ENCODE assay signal across 18 mouse cellular contexts in the genomic region with DNA sequence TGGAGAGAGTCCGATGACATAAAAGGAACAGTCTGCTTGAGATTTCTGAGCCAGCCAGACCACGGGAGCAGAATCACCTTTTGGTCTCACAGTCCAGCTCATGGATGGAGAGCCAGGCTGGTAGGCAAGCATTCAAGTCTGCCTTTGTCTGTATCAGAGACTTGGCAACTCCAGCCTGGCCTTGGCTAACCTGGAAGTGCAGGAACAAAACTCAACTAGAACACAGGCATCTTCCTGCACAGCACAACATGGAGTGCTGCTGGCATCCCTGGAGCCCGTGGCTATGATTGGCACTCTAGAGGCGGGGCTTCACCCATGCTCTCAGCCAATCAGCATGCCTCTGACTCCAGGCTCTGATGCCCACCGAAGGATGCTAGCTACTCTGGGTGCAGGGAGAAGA. TPM values are rescaled to one million over a fixed set of nuclear protein-coding genes. Genes with fewer than 3 reads are reported as not detected.
DNase-seq lines count a peak whose midpoint lies in the region; ATAC-seq and TF ChIP-seq lines count a peak whose summit lies in the region.
"Had no signal": no experiment of that assay in that cellular context is flagged by ENCODE, and none has a peak within 500 bp of the region (broad histone marks: within the 10 kb centered on the region; RNA-seq: fewer than 3 reads in every experiment).

No protein-coding gene starts in this region.

- ATAC-seq in forebrain, postnatal 0 days: peak; percentile 78
- ATAC-seq: inflammation-experienced regulatory T-cells, adult 6 months; liver, postnatal 0 days had no signal

- no peak overlapping the region for H3K27ac ChIP-seq in forebrain, postnatal 0 days (ENCODE audit: low read depth, low read length)
- H3K27ac ChIP-seq: heart, embryonic 15.5 days; limb, embryonic 13.5 days had no signal

- TF ChIP-seq POLR2A in brain, embryonic 14.5 days (IDR thresholded peaks at IDR 0.05; ENCODE audit: borderline replicate concordance, extremely low read depth, insufficient read depth, insufficient read length, poor library complexity, severe bottlenecking): no peak

- 50% methylated on average over 5 of the region's 5 CpGs for WGBS in forebrain, postnatal 0 days

- no peak overlapping the region for H3K4me3 ChIP-seq in forebrain, postnatal 0 days (ENCODE audit: low read depth, low read length)
- H3K4me3 ChIP-seq: heart, embryonic 15.5 days; limb, embryonic 13.5 days had no signal

- TF ChIP-seq CTCF in brain, embryonic 14.5 days (IDR thresholded peaks at IDR 0.05; ENCODE audit: borderline replicate concordance, extremely low read depth, insufficient read depth, insufficient read length): no peak
- no peak for TF ChIP-seq CTCF in forebrain, postnatal 0 days (IDR thresholded peaks at IDR 0.05; ENCODE audit: low read depth)

- H3K4me2 ChIP-seq in forebrain, postnatal 0 days (ENCODE audit: low read depth): no peak overlapping the region
- H3K4me2 ChIP-seq: heart, embryonic 15.5 days; limb, embryonic 13.5 days had no signal

- H3K27me3 ChIP-seq in forebrain, postnatal 0 days (ENCODE audit: insufficient read depth, low read length): no peaks in the 10 kb centered on the region
- H3K27me3 ChIP-seq: heart, embryonic 15.5 days; limb, embryonic 13.5 days had no signal

- H3K4me1 ChIP-seq in forebrain, postnatal 0 days (ENCODE audit: insufficient read depth): no peaks in the 10 kb centered on the region
- H3K4me1 ChIP-seq: heart, embryonic 15.5 days; limb, embryonic 13.5 days had no signal

- DNase-seq in cerebellum, adult 9-11 months: peak; percentile 17
- no peak for DNase-seq in cerebellum, adult 9-10 months
- peak; percentile 51 to 55 for DNase-seq in layer of hippocampus, postnatal 10 days (ENCODE audit: low spot score in 2 of 2)
- DNase-seq in layer of hippocampus, adult 8-10 months (ENCODE audit: low spot score in 2 of 2): no peak
- peak; percentile 61 for DNase-seq in brain, embryonic 14.5 days (ENCODE audit: low read depth)
- DNase-seq in forebrain, postnatal 0 days: no peak
- DNase-seq in natural killer cell, adult 2 months (ENCODE audit: low spot score in 2 of 2): no peak
- DNase-seq in thymus, postnatal 10 days (ENCODE audit: low spot score in 2 of 2): no peak
- DNase-seq: embryo, embryonic 11 days; heart, adult 11 months; liver, postnatal 0 days; lung, postnatal 4 days; spleen, adult 18-20 months; thymus, postnatal 36 days had no signal

- H3K9me3 ChIP-seq in forebrain, postnatal 0 days (ENCODE audit: low read length): no peaks in the 10 kb centered on the region
- H3K9me3 ChIP-seq: heart, embryonic 15.5 days; limb, embryonic 13.5 days had no signal

- no peak overlapping the region for H3K9ac ChIP-seq in forebrain, postnatal 0 days
- H3K9ac ChIP-seq: heart, embryonic 15.5 days; limb, embryonic 13.5 days; liver, postnatal 0 days had no signal

- H3K36me3 ChIP-seq in forebrain, postnatal 0 days (ENCODE audit: insufficient read depth): no peaks in the 10 kb centered on the region
- H3K36me3 ChIP-seq: heart, embryonic 15.5 days; limb, embryonic 13.5 days had no signal

RNA-seq across cellular contexts. Expression of a gene that starts 38.0 kb away (rescaled TPM):
- 10 to 100 TPM; 18.6 to 21.1 TPM for total RNA-seq in layer of hippocampus, postnatal 10 days (2021)
- total RNA-seq in layer of hippocampus, adult 8-10 months (2022): 10 to 100 TPM; 10.8 to 14.5 (median 12.6) TPM
- 3.9 and 5.4 TPM in 2 replicates for polyA plus RNA-seq in brain, embryonic 14.5 days (2012; rRNA removed)
- total RNA-seq in forebrain, postnatal 0 days (2014; rRNA removed): 10.3 and 14.4 TPM in 2 replicates
- polyA plus RNA-seq in forebrain, postnatal 0 days (2015; fragmentation: Nextera tagmentation; extraction: Ambion mirVana): 8.8 and 12.1 TPM in 2 replicates
- polyA plus RNA-seq: inflammation-experienced regulatory T-cells, adult 6 months; kidney, embryonic 14.5 days; liver, postnatal 0 days had no signal

Comparison
In these comparisons a context has a peak if more than half of its experiments do, and no peak if none do; other contexts are left out.
1. DNase-seq: peak in cerebellum, adult 9-11 months (single experiment), layer of hippocampus, postnatal 10 days (2 of 2) and brain, embryonic 14.5 days (single experiment); none in cerebellum, adult 9-10 months (single experiment), layer of hippocampus, adult 8-10 months (0 of 2), forebrain, postnatal 0 days (single experiment), natural killer cell, adult 2 months (0 of 2) and thymus, postnatal 10 days (0 of 2).